Mouse (Mus musculus) cerebellum, adult 2 months (tissue): ENCODE data around the gene Dpp6. TPM values are rescaled to one million over a fixed set of nuclear protein-coding genes. Genes with fewer than 3 reads are reported as not detected.

Source experiments
- DNase-seq, 2 experiments: peaks; one replicate each; pipeline ENCODE4 v3.0.0; 2021
- H3K27ac ChIP-seq: fragments of 200-500 bp; 2 replicates; pipeline ENCODE4 v1.5.1; 2012; ENCODE audit warnings: low read length, control low read depth, inconsistent platforms; ENCODE audit not compliant: insufficient read depth
- H3K27me3 ChIP-seq: fragments of 200-500 bp; 2 replicates; pipeline ENCODE4 v1.6.1; 2012; ENCODE audit warnings: inconsistent platforms, mild to moderate bottlenecking, low read length, moderate library complexity; ENCODE audit not compliant: control insufficient read depth, insufficient read depth
- H3K4me1 ChIP-seq: fragments of 200-500 bp; 2 replicates; pipeline ENCODE4 v1.6.1; 2011; ENCODE audit warnings: low read length; ENCODE audit not compliant: control insufficient read depth, insufficient read depth
- H3K4me3 ChIP-seq: fragments of 200-500 bp; replicated peaks from 2 replicates; pipeline ENCODE3; 2011; ENCODE audit warnings: mild to moderate bottlenecking, low read depth, low read length, control low read depth; ENCODE audit not compliant: insufficient read depth
- CTCF ChIP-seq: fragments of 200-500 bp; IDR thresholded peaks from 2 replicates; pipeline ENCODE4 v1.5.1; 2011; ENCODE audit warnings: low read depth, mild to moderate bottlenecking, control low read depth, low read length, moderate library complexity, borderline replicate concordance; ENCODE audit not compliant: insufficient read depth
- POLR2A ChIP-seq: fragments of 200-500 bp; IDR thresholded peaks from 2 replicates; pipeline ENCODE4 v1.6.1; 2011; ENCODE audit warnings: low read length, control low read depth, borderline replicate concordance; ENCODE audit not compliant: insufficient read depth
- WGBS: fragments of 180-500 bp; shearing (Covaris S2); methylation state at CpG from one replicate; pipeline ENCODE4 v1.1.7; 2018; 5-methylcytosine and 5-hydroxymethylcytosine counted together
- polyA plus RNA-seq: library from polyadenylated mRNA; depleted of rRNA; stranded (reverse); fragments of >200 nt; gene quantifications from 2 replicates; pipeline ENCODE4 v1.2.3, GENCODE M21; 2012

The Dpp6 gene
- polyA plus RNA-seq, 1 experiment = 183 TPM

- 13% methylated on average over 3 of the region's 3 CpGs for WGBS
- TF ChIP-seq POLR2A = no peak
- no peak for TF ChIP-seq CTCF
- no peak overlapping the region for H3K27ac ChIP-seq
Observed at GRCm38 (mm10) chr5:26918763-26919162, 101.8 kb downstream of the Dpp6 start.

GRCm38 (mm10) chr5:26924552-26924951, 107.5 kb downstream of the Dpp6 start:
- Histone ChIP-seq H3K27me3 (no peaks in the 10 kb centered on the region), H3K4me1 (peaks cover 3% of the 10 kb centered on the region; the same call in 1 of the 2 replicates), H3K4me3 (no peak overlapping the region), H3K27ac (no peak overlapping the region)
- 86% methylated on average over 5 of the region's 5 CpGs for WGBS
- TF ChIP-seq CTCF = no peak
- no peak for TF ChIP-seq POLR2A
- no peak for DNase-seq

More at GRCm38 (mm10) chr5:26918763-26919162, 101.8 kb downstream of the Dpp6 start:
- H3K27me3 ChIP-seq = no peaks in the 10 kb centered on the region
- peaks cover 11% of the 10 kb centered on the region; the same call in 1 of the 2 replicates for H3K4me1 ChIP-seq
- no peak overlapping the region for H3K4me3 ChIP-seq
- peak; percentile 57 to 75 for DNase-seq

- peak overlapping the region; percentile 29 for H3K27ac ChIP-seq
- peak; percentile 70 to 81 for DNase-seq
- no peak overlapping the region for H3K4me3 ChIP-seq
- no peaks in the 10 kb centered on the region for H3K27me3 ChIP-seq
- TF ChIP-seq CTCF = no peak
- TF ChIP-seq POLR2A = no peak
- H3K4me1 ChIP-seq = peaks cover 45% of the 10 kb centered on the region
- WGBS = 9% methylated on average over 3 of the region's 3 CpGs
Observed at GRCm38 (mm10) chr5:26932413-26933122, 115.6 kb downstream of the Dpp6 start.

GRCm38 (mm10) chr5:26934911-26935310, 117.9 kb downstream of the Dpp6 start:
- H3K27me3 ChIP-seq = no peaks in the 10 kb centered on the region
- no peak for TF ChIP-seq POLR2A
- no peak for TF ChIP-seq CTCF
- H3K4me3 ChIP-seq = no peak overlapping the region
- peak in 1 of 2 experiments; percentile 63 for DNase-seq
- peaks cover 50% of the 10 kb centered on the region for H3K4me1 ChIP-seq
- WGBS = 42% methylated on average over 6 of the region's 6 CpGs
- peak overlapping the region; percentile 8 for H3K27ac ChIP-seq

- TF ChIP-seq CTCF (no peak), POLR2A (no peak)
- Histone ChIP-seq H3K4me3 (no peak overlapping the region), H3K27ac (no peak overlapping the region), H3K27me3 (no peaks in the 10 kb centered on the region), H3K4me1 (peaks cover 35% of the 10 kb centered on the region)
- DNase-seq = no peak
- 90% methylated on average over 5 of the region's 5 CpGs for WGBS
Observed at GRCm38 (mm10) chr5:26941471-26941870, 124.5 kb downstream of the Dpp6 start.

GRCm38 (mm10) chr5:26945169-26945920, 128.3 kb downstream of the Dpp6 start:
- no peak for TF ChIP-seq POLR2A
- TF ChIP-seq CTCF = no peak
- H3K27ac ChIP-seq = peak overlapping the region; percentile 63
- H3K27me3 ChIP-seq = no peaks in the 10 kb centered on the region
- peaks cover 31% of the 10 kb centered on the region for H3K4me1 ChIP-seq
- 13% methylated on average over 4 of the region's 4 CpGs for WGBS
- DNase-seq = peak; percentile 45 to 75
- no peak overlapping the region for H3K4me3 ChIP-seq

- H3K27me3 ChIP-seq = no peaks in the 10 kb centered on the region
- H3K4me1 ChIP-seq = peaks cover 17% of the 10 kb centered on the region; the same call in 1 of the 2 replicates
- TF ChIP-seq CTCF (no peak), POLR2A (no peak)
- no peak overlapping the region; the same call in 1 of the 2 replicates for H3K27ac ChIP-seq
- H3K4me3 ChIP-seq = no peak overlapping the region
- DNase-seq = no peak
- WGBS = 66% methylated on average over 6 of the region's 6 CpGs
Observed at GRCm38 (mm10) chr5:26969941-26970590, 153.1 kb downstream of the Dpp6 start.

- no peak for TF ChIP-seq CTCF
- no peak for TF ChIP-seq POLR2A
- H3K27ac ChIP-seq = no peak overlapping the region
- no peak overlapping the region for H3K4me3 ChIP-seq
- peaks cover 6% of the 10 kb centered on the region; the same call in 1 of the 2 replicates for H3K4me1 ChIP-seq
- WGBS = 40% methylated on average over 4 of the region's 4 CpGs
- no peak for DNase-seq
- H3K27me3 ChIP-seq = no peaks in the 10 kb centered on the region
Observed at GRCm38 (mm10) chr5:26973166-26973565, 156.2 kb downstream of the Dpp6 start.
